In genomic region chr10:81294442-81294841, GRCm38 (mm10) we compare ENCODE assay signal across 8 mouse cellular contexts. TPM values are rescaled to one million over a fixed set of nuclear protein-coding genes. Genes with fewer than 3 reads are reported as not detected.
DNase-seq lines count a peak whose midpoint lies in the region; ATAC-seq lines count a peak whose summit lies in the region.

No protein-coding gene starts in this region.

- H3K9me3 ChIP-seq in heart, embryonic 13.5 days: no peaks in the 10 kb centered on the region
- H3K9me3 ChIP-seq in hindbrain, embryonic 10.5 days: no peaks in the 10 kb centered on the region
- no peaks in the 10 kb centered on the region for H3K9me3 ChIP-seq in midbrain, embryonic 13.5 days

- peak overlapping the region; percentile 99 for H3K4me2 ChIP-seq in heart, embryonic 13.5 days
- H3K4me2 ChIP-seq in midbrain, embryonic 13.5 days (replicated peaks): peak overlapping the region; percentile 93

- H3K4me3 ChIP-seq in heart, embryonic 13.5 days: peak overlapping the region; percentile 91
- peak overlapping the region; percentile 73 for H3K4me3 ChIP-seq in brown adipose tissue, adult 24 weeks (ENCODE audit: insufficient read depth, low read depth, low read length)
- peak overlapping the region; percentile 84 for H3K4me3 ChIP-seq in hindbrain, embryonic 10.5 days
- peak overlapping the region; percentile 87 for H3K4me3 ChIP-seq in midbrain, embryonic 13.5 days (replicated peaks)

- no peak for ATAC-seq in heart, embryonic 13.5 days (ENCODE audit: extremely low read depth, insufficient number of reproducible peaks, low FRiP score, low TSS enrichment)
- ATAC-seq in midbrain, embryonic 13.5 days: no peak

- H3K4me1 ChIP-seq in heart, embryonic 13.5 days: peaks cover 63% of the 10 kb centered on the region
- peaks cover 26% of the 10 kb centered on the region for H3K4me1 ChIP-seq in brown adipose tissue, adult 24 weeks (ENCODE audit: control insufficient read depth, insufficient read depth, insufficient read length, low read length)
- H3K4me1 ChIP-seq in hindbrain, embryonic 10.5 days (replicated peaks): peaks cover 50% of the 10 kb centered on the region
- H3K4me1 ChIP-seq in midbrain, embryonic 13.5 days (replicated peaks): peaks cover 42% of the 10 kb centered on the region

- WGBS in heart, embryonic 13.5 days: 41% methylated on average over 8 of the region's 8 CpGs
- 58% methylated on average over 8 of the region's 8 CpGs for WGBS in hindbrain, embryonic 10.5 days
- WGBS in midbrain, embryonic 13.5 days: 66% methylated on average over 8 of the region's 8 CpGs

- peaks cover 5% of the 10 kb centered on the region; the same call in 1 of the 2 replicates for H3K36me3 ChIP-seq in heart, embryonic 13.5 days
- H3K36me3 ChIP-seq in hindbrain, embryonic 10.5 days: peaks cover 20% of the 10 kb centered on the region
- peaks cover 5% of the 10 kb centered on the region; the same call in 1 of the 2 replicates for H3K36me3 ChIP-seq in midbrain, embryonic 13.5 days

- no peak for DNase-seq in heart, postnatal 4 days
- no peak for DNase-seq in hindbrain, embryonic 10.5 days (ENCODE audit: low spot score)
- DNase-seq in layer of hippocampus, adult 9-11 months: no peak
- DNase-seq in frontal cortex, postnatal 14 days (ENCODE audit: low spot score in 2 of 2): no peak
- no peak for DNase-seq in adrenal gland, adult 2 months

- peaks cover 25% of the 10 kb centered on the region for H3K27me3 ChIP-seq in heart, embryonic 13.5 days (replicated peaks)
- H3K27me3 ChIP-seq in hindbrain, embryonic 10.5 days (ENCODE audit: insufficient read depth, poor library complexity, severe bottlenecking): peaks cover 29% of the 10 kb centered on the region
- peaks cover 22% of the 10 kb centered on the region for H3K27me3 ChIP-seq in midbrain, embryonic 13.5 days

- H3K9ac ChIP-seq in heart, embryonic 13.5 days: peak overlapping the region; percentile 90
- peak overlapping the region; percentile 93 for H3K9ac ChIP-seq in midbrain, embryonic 13.5 days (replicated peaks)

- peak overlapping the region; percentile 28; the same call in 1 of the 2 replicates for H3K27ac ChIP-seq in heart, embryonic 13.5 days (replicated peaks)
- peak overlapping the region; percentile 43 for H3K27ac ChIP-seq in brown adipose tissue, adult 24 weeks (replicated peaks; ENCODE audit: low read depth, low read length)
- H3K27ac ChIP-seq in hindbrain, embryonic 10.5 days: peak overlapping the region; percentile 0; the same call in 1 of the 2 replicates
- H3K27ac ChIP-seq in midbrain, embryonic 13.5 days: no peak overlapping the region

RNA-seq across cellular contexts. Expression of gene Pip5k1c, which starts 1.7 kb away (rescaled TPM):
- 31.0 and 32.0 TPM in 2 replicates for polyA plus RNA-seq in heart, embryonic 13.5 days (2015; fragmentation: Nextera tagmentation; extraction: Ambion mirVana)
- total RNA-seq in heart, postnatal 4 days (2021): 10 to 100 TPM; 52.0 to 55.4 TPM
- 10.6 and 12.4 TPM in 2 replicates for polyA plus RNA-seq in brown adipose tissue, adult 24 weeks (2012; ENCODE audit: insufficient read depth, insufficient read length, missing spikeins)
- polyA plus RNA-seq in hindbrain, embryonic 10.5 days (2016; fragmentation: Nextera tagmentation; extraction: Ambion mirVana): 62.1 and 78.5 TPM in 2 replicates
- polyA plus RNA-seq in midbrain, embryonic 13.5 days (2015; fragmentation: Nextera tagmentation; extraction: Ambion mirVana): 92.8 and 99.6 TPM in 2 replicates
- 10 to 100 TPM; 34.3 to 44.6 TPM for total RNA-seq in adrenal gland, adult 2 months (2021)
- 71.0 and 72.8 TPM in 2 replicates for polyA plus RNA-seq in adrenal gland, adult 2 months (2012; rRNA removed)

RNA-seq across cellular contexts. Expression of gene Tjp3, which starts 3.1 kb away (rescaled TPM):
- 2.2 and 2.4 TPM in 2 replicates for polyA plus RNA-seq in heart, embryonic 13.5 days (2015; fragmentation: Nextera tagmentation; extraction: Ambion mirVana)
- total RNA-seq in heart, postnatal 4 days (2021): under 1 TPM in 1 of 2 experiments, not detected in 1; 0.50 TPM
- 1.6 TPM in 1 of 2 replicates, not detected in the other for polyA plus RNA-seq in brown adipose tissue, adult 24 weeks (2012; ENCODE audit: insufficient read depth, insufficient read length, missing spikeins)
- 7.0 and 9.0 TPM in 2 replicates for polyA plus RNA-seq in hindbrain, embryonic 10.5 days (2016; fragmentation: Nextera tagmentation; extraction: Ambion mirVana)
- 4.9 and 5.5 TPM in 2 replicates for polyA plus RNA-seq in midbrain, embryonic 13.5 days (2015; fragmentation: Nextera tagmentation; extraction: Ambion mirVana)
- under 1 TPM; 0.41 to 0.92 TPM for total RNA-seq in adrenal gland, adult 2 months (2021)
- 0.52 and 0.72 TPM in 2 replicates for polyA plus RNA-seq in adrenal gland, adult 2 months (2012; rRNA removed)

RNA-seq across cellular contexts. Expression of gene Cactin, which starts 26.5 kb away (rescaled TPM):
- polyA plus RNA-seq in heart, embryonic 13.5 days (2015; fragmentation: Nextera tagmentation; extraction: Ambion mirVana): 25.6 and 28.2 TPM in 2 replicates
- 10 to 100 TPM; 20.7 to 21.0 TPM for total RNA-seq in heart, postnatal 4 days (2021)
- 8.4 and 9.6 TPM in 2 replicates for polyA plus RNA-seq in brown adipose tissue, adult 24 weeks (2012; ENCODE audit: insufficient read depth, insufficient read length, missing spikeins)
- 53.2 and 58.8 TPM in 2 replicates for polyA plus RNA-seq in hindbrain, embryonic 10.5 days (2016; fragmentation: Nextera tagmentation; extraction: Ambion mirVana)
- 35.5 and 35.8 TPM in 2 replicates for polyA plus RNA-seq in midbrain, embryonic 13.5 days (2015; fragmentation: Nextera tagmentation; extraction: Ambion mirVana)
- 10 to 100 TPM; 32.6 to 40.3 TPM for total RNA-seq in adrenal gland, adult 2 months (2021)
- 35.5 and 37.4 TPM in 2 replicates for polyA plus RNA-seq in adrenal gland, adult 2 months (2012; rRNA removed)

RNA-seq across cellular contexts. Expression of gene Apba3, which starts 27.7 kb away (rescaled TPM):
- polyA plus RNA-seq in heart, embryonic 13.5 days (2015; fragmentation: Nextera tagmentation; extraction: Ambion mirVana): 45.4 and 51.4 TPM in 2 replicates
- total RNA-seq in heart, postnatal 4 days (2021): 10 to 100 TPM; 49.0 to 53.0 TPM
- polyA plus RNA-seq in brown adipose tissue, adult 24 weeks (2012; ENCODE audit: insufficient read depth, insufficient read length, missing spikeins): 59.5 and 82.7 TPM in 2 replicates
- 46.2 and 54.6 TPM in 2 replicates for polyA plus RNA-seq in hindbrain, embryonic 10.5 days (2016; fragmentation: Nextera tagmentation; extraction: Ambion mirVana)
- polyA plus RNA-seq in midbrain, embryonic 13.5 days (2015; fragmentation: Nextera tagmentation; extraction: Ambion mirVana): 27.9 and 30.8 TPM in 2 replicates
- total RNA-seq in adrenal gland, adult 2 months (2021): 100 to 1,000 TPM in 1 of 2 experiments, 10 to 100 TPM in 1; 83.5 to 121 TPM
- 165 and 188 TPM in 2 replicates for polyA plus RNA-seq in adrenal gland, adult 2 months (2012; rRNA removed)

RNA-seq across cellular contexts. Expression of gene Mrpl54, which starts 27.7 kb away (rescaled TPM):
- 244 and 260 TPM in 2 replicates for polyA plus RNA-seq in heart, embryonic 13.5 days (2015; fragmentation: Nextera tagmentation; extraction: Ambion mirVana)
- total RNA-seq in heart, postnatal 4 days (2021): 100 to 1,000 TPM; 118 to 125 TPM
- polyA plus RNA-seq in brown adipose tissue, adult 24 weeks (2012; ENCODE audit: insufficient read depth, insufficient read length, missing spikeins): 122 and 144 TPM in 2 replicates
- polyA plus RNA-seq in hindbrain, embryonic 10.5 days (2016; fragmentation: Nextera tagmentation; extraction: Ambion mirVana): 238 and 239 TPM in 2 replicates
- polyA plus RNA-seq in midbrain, embryonic 13.5 days (2015; fragmentation: Nextera tagmentation; extraction: Ambion mirVana): 138 and 148 TPM in 2 replicates
- total RNA-seq in adrenal gland, adult 2 months (2021): 100 to 1,000 TPM; 123 to 131 TPM
- 193 and 221 TPM in 2 replicates for polyA plus RNA-seq in adrenal gland, adult 2 months (2012; rRNA removed)
